Mouse (Mus musculus) stomach, postnatal 0 days (tissue): Measurements from ENCODE around the gene Fgf11. TPM values are rescaled to one million over a fixed set of nuclear protein-coding genes. Genes with fewer than 3 reads are reported as not detected.

Experiments
- ATAC-seq: fragments of 200-750 bp; cut with Nextera tagmentation; 2 replicates; pipeline ENCODE4 v1.8.0; 2017; ENCODE audit not compliant: low FRiP score, low TSS enrichment
- DNase-seq: peaks from one replicate; pipeline ENCODE4 v3.0.0-alpha.2; 2016; ENCODE audit warnings: low spot score
- H3K27ac ChIP-seq: fragments of 300-500 bp; sonication (generic); replicated peaks from 2 replicates; pipeline ENCODE4 v1.5.1; 2014; ENCODE audit warnings: mild to moderate bottlenecking, control low read depth
- H3K27me3 ChIP-seq: fragments of 300-500 bp; sonication (generic); 2 replicates; pipeline ENCODE4 v1.6.1; 2014; ENCODE audit warnings: low read length; ENCODE audit not compliant: control insufficient read depth, insufficient read depth
- H3K36me3 ChIP-seq: fragments of 300-500 bp; sonication (generic); 2 replicates; pipeline ENCODE4 v1.6.1; 2014; ENCODE audit warnings: low read length, mixed read lengths; ENCODE audit not compliant: control insufficient read depth, insufficient read depth
- H3K4me1 ChIP-seq: fragments of 300-500 bp; sonication (generic); replicated peaks from 2 replicates; pipeline ENCODE4 v1.6.1; 2014; ENCODE audit warnings: antibody characterized with exemption; ENCODE audit not compliant: control insufficient read depth, insufficient read depth
- H3K4me2 ChIP-seq: fragments of 300-500 bp; sonication (generic); replicated peaks from 2 replicates; pipeline ENCODE4 v1.6.1; 2014; ENCODE audit warnings: low read depth, mild to moderate bottlenecking, control low read depth, moderate library complexity
- H3K4me3 ChIP-seq: fragments of 300-500 bp; sonication (generic); 2 replicates; pipeline ENCODE4 v1.5.1; 2014; ENCODE audit warnings: low read depth, low read length, control low read depth
- H3K9ac ChIP-seq: fragments of 300-500 bp; sonication (generic); 2 replicates; pipeline ENCODE4 v1.6.1; 2014; ENCODE audit warnings: mild to moderate bottlenecking, low read length, control low read depth, mixed read lengths
- H3K9me3 ChIP-seq: fragments of 300-500 bp; sonication (generic); 2 replicates; pipeline ENCODE4 v1.6.1; 2016; ENCODE audit warnings: low read length; ENCODE audit not compliant: control insufficient read depth
- CTCF ChIP-seq: IDR thresholded peaks from 2 replicates; pipeline ENCODE4 v1.5.1; 2016; ENCODE audit warnings: antibody characterized with exemption, low read depth, mild to moderate bottlenecking, moderate library complexity
- EP300 ChIP-seq: optimal IDR thresholded peaks from 2 replicates; pipeline ENCODE3; 2016; ENCODE audit warnings: antibody characterized with exemption
- whole genome bisulfite sequencing: fragments of 180-500 bp; shearing (Covaris S2); extraction: QIAGEN DNeasy Blood & Tissue Kit; methylation state at CpG from one replicate; pipeline ENCODE4 v1.1.7; 2014; 5-methylcytosine and 5-hydroxymethylcytosine counted together
- polyA plus RNA-seq: library from polyadenylated mRNA; unstranded; fragments of >200 nt; fragmentation: Nextera tagmentation; extraction: Ambion mirVana; gene quantifications from 2 replicates; pipeline ENCODE4 v1.2.1, GENCODE M21; 2015

The Fgf11 gene
- polyA plus RNA-seq, 1 experiment from 2014 or later, result 0.67 TPM

- 0 out of 2 replicates have a peak overlapping the region, but pooled peaks have one; percentile 73 for H3K4me2 ChIP-seq
- H3K4me3 ChIP-seq, result no peak overlapping the region
- peaks cover 4% of the 10 kb centered on the region for H3K4me1 ChIP-seq
- no peak for DNase-seq
- no peak for TF ChIP-seq EP300
- 0 out of 2 replicates have a peak, but pooled peaks have one; percentile 8 for TF ChIP-seq CTCF
- H3K27me3 ChIP-seq, result no peaks in the 10 kb centered on the region
- no peak for ATAC-seq
- no peaks in the 10 kb centered on the region for H3K9me3 ChIP-seq
- no peak overlapping the region for H3K9ac ChIP-seq
- no peaks in the 10 kb centered on the region for H3K36me3 ChIP-seq
- 48% methylated on average over 12 of the region's 12 CpGs for WGBS
- no peak overlapping the region for H3K27ac ChIP-seq
These were observed 2.1 kb downstream of the Fgf11 start for GRCm38 (mm10) chr11:69799394-69800137.

GRCm38 (mm10) chr11:69797924-69798323 lies 3.7 kb downstream of the Fgf11 start:
- 65% methylated on average over 7 of the region's 7 CpGs for WGBS
- peaks cover 4% of the 10 kb centered on the region for H3K4me1 ChIP-seq

GRCm38 (mm10) chr11:69795983-69796435 lies 5.6 kb downstream of the Fgf11 start:
- 4% methylated on average over 13 of the region's 13 CpGs for WGBS
- Histone ChIP-seq H3K27me3 (no peaks in the 10 kb centered on the region), H3K4me3 (peak overlapping the region; percentile 51), H3K27ac (no peak overlapping the region), H3K4me2 (peak overlapping the region; percentile 95), H3K36me3 (no peaks in the 10 kb centered on the region), H3K4me1 (peaks cover under 1% of the 10 kb centered on the region; the same call in 1 of the 2 replicates), H3K9me3 (no peaks in the 10 kb centered on the region), H3K9ac (peak overlapping the region; percentile 61; the same call in 1 of the 2 replicates)
- TF ChIP-seq EP300 (no peak), CTCF (no peak)
- no peak for ATAC-seq
- DNase-seq, result no peak

More at GRCm38 (mm10) chr11:69797924-69798323, 3.7 kb downstream of the Fgf11 start:
- Histone ChIP-seq H3K9ac (no peak overlapping the region), H3K27ac (no peak overlapping the region), H3K4me2 (no peak overlapping the region), H3K36me3 (no peaks in the 10 kb centered on the region), H3K4me3 (no peak overlapping the region), H3K9me3 (no peaks in the 10 kb centered on the region), H3K27me3 (no peaks in the 10 kb centered on the region)
- no peak for TF ChIP-seq CTCF
- TF ChIP-seq EP300, result no peak
- ATAC-seq (no peak), DNase-seq (no peak)

GRCm38 (mm10) chr11:69795168-69795982 lies 6.3 kb downstream of the Fgf11 start, which contains the start of gene Chrnb1:
Gene Chrnb1, minus strand, starts transcription at chr11:69795943.
- no peaks in the 10 kb centered on the region for H3K4me1 ChIP-seq
- H3K9me3 ChIP-seq, result no peaks in the 10 kb centered on the region
- H3K27ac ChIP-seq, result 0 out of 2 replicates have a peak within 1 kb of the TSS, but pooled peaks have one; percentile 45
- H3K9ac ChIP-seq, result peak within 1 kb of the TSS; percentile 61
- no peaks in the 10 kb centered on the region for H3K36me3 ChIP-seq
- no peaks in the 10 kb centered on the region for H3K27me3 ChIP-seq
- ATAC-seq (peak; percentile 98), DNase-seq (peak; percentile 96)
- TF ChIP-seq EP300 (no peak), CTCF (peak; percentile 21; the same call in 1 of the 2 replicates)
- H3K4me2 ChIP-seq, result peak within 1 kb of the TSS; percentile 95
- peak within 1 kb of the TSS; percentile 51 for H3K4me3 ChIP-seq
- WGBS, result 1% methylated on average over 52 of the region's 52 CpGs

- no peaks in the 10 kb centered on the region for H3K27me3 ChIP-seq
- no peaks in the 10 kb centered on the region for H3K9me3 ChIP-seq
- H3K9ac ChIP-seq, result no peak overlapping the region
- ATAC-seq, result no peak
- no peak overlapping the region for H3K4me2 ChIP-seq
- H3K4me3 ChIP-seq, result no peak overlapping the region
- no peak overlapping the region for H3K27ac ChIP-seq
- WGBS, result 63% methylated on average over 5 of the region's 5 CpGs
- DNase-seq, result no peak
- no peaks in the 10 kb centered on the region for H3K4me1 ChIP-seq
- no peaks in the 10 kb centered on the region for H3K36me3 ChIP-seq
- TF ChIP-seq CTCF (no peak), EP300 (no peak)
These were observed 8.2 kb downstream of the Fgf11 start for GRCm38 (mm10) chr11:69793429-69793828.
